Mouse (Mus musculus) spleen, adult 18-20 months (tissue): ENCODE data around the gene Slc9a9.

Experiments
- DNase-seq, 2 experiments: peaks; one replicate each; pipeline ENCODE4 v3.0.0; 2022; ENCODE audit warnings: mixed read lengths in 2 of 2

Slc9a9 gene

GRCm38 (mm10) chr9:94968596-94969120 is 298.9 kb downstream of the Slc9a9 start:
- no peak for DNase-seq

- no peak for DNase-seq
Measured at GRCm38 (mm10) chr9:94969131-94969530, 299.4 kb downstream of the Slc9a9 start.

- DNase-seq, result no peak
Measured at GRCm38 (mm10) chr9:94972021-94972420, 302.3 kb downstream of the Slc9a9 start.

- no peak for DNase-seq
Measured at GRCm38 (mm10) chr9:94972693-94973092, 303.0 kb downstream of the Slc9a9 start.

GRCm38 (mm10) chr9:94976191-94976590 is 306.5 kb downstream of the Slc9a9 start:
- no peak for DNase-seq

DNA sequence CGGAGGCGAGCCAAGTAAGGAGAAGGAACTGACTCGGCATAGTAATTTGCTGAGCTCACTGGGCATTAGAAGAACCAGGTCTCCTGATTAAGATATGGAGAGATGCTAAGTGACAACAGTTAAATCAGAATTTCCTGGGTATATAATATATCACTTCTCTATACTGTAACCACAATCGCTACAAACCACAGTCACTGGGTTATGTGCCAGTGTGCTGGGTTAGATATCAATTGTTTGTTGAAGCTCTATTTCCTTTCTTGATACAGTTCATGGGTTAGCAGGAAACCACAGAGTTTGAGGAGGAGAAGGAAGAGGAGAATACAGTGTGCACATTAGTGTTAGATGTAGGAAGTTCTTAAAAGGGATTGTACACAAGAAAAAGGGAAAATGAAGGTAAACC is 323.9 kb downstream of the Slc9a9 start:
- no peak for DNase-seq

DNA sequence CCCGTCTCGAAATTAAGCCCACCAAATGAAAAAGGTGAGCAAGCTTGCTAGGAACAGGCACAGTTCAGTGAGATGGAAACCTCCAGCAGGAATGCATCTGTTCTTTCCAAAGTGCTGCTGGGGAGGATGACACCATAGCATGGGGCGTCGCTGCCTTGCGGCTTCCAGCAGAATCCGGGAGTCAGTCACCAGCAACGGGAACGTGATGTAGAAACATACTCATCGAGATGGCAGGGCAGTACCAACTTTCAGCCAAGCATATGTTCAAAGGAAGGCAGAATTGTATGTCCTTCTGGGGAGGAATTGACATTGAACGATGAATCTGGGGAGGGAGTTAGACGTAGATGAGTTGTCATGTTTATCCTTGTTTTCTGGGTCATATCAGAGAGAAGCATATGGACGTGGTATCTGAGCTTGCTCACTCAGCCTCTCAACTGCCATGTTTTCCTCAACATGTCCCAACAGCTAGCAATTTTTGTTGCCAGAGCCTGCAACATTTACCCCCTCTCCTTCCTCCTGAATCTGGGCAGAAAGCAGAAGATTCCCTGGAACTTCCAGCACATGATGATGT is 350.5 kb downstream of the Slc9a9 start:
- DNase-seq, result no peak

DNA sequence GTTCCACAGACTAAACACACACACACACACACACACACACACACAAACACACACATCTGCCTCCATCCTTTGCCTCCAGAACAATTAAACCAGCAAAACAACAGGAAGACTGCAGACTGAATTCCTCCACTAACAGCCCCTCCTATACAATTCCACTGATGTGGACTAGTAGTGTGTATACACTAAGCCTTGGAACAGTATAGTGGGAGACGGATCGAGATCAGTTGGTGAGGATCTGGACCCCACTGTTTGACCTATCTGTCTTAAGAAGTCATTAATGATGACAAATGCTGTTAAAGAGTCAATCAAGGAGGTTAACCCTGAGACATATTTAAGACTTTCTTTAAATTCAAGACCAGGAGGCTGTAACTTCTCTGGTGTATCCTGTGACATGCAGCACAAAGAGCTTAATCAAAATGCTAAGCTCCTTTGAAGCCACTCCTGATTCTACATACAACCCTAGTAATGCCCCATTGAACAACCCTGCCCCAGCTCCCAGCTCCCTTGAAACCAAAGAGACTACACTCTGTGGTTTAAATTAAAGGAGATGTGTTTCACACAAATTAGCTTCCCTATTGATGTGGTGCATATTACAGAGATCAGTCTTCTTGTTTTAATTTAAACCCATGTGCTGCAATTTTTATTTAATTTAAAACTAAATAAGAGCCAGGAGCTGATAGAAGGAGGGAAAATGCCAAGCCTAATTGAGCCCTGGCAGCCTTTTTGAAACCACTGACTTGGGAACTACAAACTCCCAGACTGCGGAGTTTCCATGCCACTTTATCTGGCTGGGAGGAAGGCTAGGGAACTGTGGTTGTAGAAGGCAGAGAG is 364.6 kb downstream of the Slc9a9 start:
- no peak for DNase-seq

GRCm38 (mm10) chr9:95036209-95036608 is 366.5 kb downstream of the Slc9a9 start:
- no peak for DNase-seq

DNA sequence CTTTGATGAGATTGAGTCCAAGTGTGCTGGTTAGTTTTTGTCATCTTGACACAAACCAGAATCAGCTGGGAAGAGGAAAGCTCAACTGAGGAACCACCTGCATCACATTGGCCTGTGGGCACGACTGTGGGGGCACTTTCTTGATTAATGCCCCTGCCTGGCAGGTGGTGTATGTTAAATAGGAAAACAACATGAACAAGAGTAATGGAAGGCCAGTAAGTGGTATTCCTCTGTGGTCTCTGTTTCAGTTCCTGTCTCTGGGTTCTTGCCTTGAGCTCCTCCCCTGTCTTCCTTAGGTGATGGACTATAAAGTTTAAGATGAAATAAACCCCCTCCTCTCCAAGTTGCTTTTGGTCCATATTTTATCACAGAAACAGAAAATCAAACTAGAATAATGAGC is 372.7 kb downstream of the Slc9a9 start:
- no peak for DNase-seq

DNA sequence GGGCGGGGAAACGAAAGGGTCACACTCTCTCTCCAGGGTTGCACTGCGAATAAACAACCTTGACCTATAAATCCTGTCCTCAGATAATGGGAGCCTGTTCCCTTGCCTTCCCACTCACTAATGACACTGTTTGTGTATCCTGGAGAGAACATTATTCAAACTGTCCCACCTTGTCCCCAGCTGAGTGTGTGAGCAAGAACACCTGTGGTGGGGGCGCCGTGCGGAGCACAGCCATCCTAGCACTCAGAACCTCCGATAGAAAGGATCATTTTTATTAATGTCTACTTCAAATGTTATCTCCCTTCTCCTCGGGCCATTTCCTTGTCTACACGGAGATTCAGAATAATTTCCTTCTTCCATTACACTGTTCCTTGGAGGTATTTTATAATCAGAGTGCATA is 382.5 kb downstream of the Slc9a9 start:
- DNase-seq, result no peak

- DNase-seq, result no peak
Measured at GRCm38 (mm10) chr9:95053183-95053582, 383.5 kb downstream of the Slc9a9 start.

- DNase-seq, result no peak
Measured at GRCm38 (mm10) chr9:95055843-95056242, 386.1 kb downstream of the Slc9a9 start.

DNA sequence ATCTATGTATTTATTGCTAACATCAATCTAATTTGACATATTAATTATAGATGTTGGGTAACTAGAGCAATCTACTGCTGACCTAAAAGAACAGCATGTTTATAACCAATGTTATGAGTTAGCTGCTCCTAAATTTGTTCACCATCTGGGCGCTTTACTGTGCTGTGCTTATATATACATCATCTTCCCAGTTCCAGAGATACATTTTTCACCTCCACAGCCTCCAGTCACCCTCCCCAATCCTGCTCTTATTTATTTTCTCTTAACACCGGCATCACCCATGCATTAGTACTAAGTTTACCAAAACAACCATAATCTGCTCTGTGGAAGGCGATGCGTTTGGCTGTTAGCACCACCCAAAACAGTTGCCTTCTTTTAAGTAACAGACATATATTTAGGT is 391.0 kb downstream of the Slc9a9 start:
- no peak for DNase-seq

GRCm38 (mm10) chr9:95067037-95067436 is 397.3 kb downstream of the Slc9a9 start:
- no peak for DNase-seq

DNA sequence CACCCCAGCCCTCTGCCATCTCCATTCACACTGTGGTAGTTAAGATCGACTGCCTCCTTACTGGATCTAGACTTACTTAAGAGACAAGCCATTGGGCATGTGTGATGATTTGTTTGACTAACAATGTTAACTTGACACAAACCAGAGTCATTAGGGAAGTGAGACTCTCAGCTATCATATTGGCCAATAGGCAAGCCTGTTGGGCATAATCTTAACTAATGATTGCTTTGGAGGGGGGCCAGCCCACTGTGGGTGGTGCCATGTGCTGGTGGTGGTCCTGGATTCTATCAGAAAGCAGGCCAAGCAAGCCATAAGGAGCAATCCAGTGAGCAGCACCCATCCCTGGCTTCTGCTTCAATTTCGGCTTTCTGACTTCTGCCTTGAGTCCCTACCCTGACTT is 398.8 kb downstream of the Slc9a9 start:
- DNase-seq, result no peak

- DNase-seq, result no peak
Measured at GRCm38 (mm10) chr9:95070832-95071519, 401.3 kb downstream of the Slc9a9 start.

DNA sequence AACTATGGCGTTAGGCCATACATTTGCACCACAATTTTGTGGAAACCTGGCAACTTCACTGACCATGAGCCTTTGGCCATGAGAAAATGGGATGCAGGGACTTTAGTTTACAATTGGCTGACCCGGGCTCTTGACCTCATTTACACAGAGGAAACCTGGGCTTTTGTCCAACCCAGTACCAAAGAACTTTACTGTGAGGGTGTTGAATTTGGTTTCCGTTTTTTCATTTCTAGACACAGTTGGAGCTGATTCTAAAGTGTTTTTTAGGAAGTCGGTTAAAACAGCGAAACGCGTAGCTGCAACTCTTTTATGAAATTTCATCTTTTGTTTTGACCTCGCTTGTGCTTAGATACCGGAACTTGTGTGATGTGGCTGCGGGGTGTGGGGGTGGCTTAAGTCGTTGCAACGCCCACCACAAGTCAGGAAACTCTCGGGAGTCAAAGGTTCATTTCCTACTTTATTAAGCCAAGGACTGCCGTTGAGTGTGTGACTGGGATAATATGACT is 402.8 kb downstream of the Slc9a9 start:
- peak; percentile 8 to 13 for DNase-seq

DNA sequence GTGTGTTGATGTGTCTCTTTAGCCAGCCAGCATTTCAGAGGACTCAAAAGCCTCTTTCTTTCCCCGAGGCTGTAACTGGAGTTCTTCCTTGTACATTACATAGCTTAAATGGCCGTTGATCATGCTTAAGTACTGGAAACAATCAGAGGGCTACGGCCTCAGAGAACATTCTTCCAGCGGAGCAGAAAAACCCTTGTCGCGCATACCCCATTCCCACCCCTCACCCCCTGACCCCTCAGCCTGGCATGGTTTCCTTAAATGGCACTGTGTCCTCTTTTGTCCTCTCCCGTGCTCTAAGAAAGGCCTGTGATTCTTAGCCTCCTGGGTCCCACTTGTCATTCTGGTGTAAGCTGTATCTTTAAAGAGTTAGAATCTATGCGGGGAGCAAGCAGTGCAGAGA is 404.0 kb downstream of the Slc9a9 start:
- DNase-seq, result no peak

- DNase-seq, result no peak
Measured at GRCm38 (mm10) chr9:95075856-95076255, 406.1 kb downstream of the Slc9a9 start.

DNA sequence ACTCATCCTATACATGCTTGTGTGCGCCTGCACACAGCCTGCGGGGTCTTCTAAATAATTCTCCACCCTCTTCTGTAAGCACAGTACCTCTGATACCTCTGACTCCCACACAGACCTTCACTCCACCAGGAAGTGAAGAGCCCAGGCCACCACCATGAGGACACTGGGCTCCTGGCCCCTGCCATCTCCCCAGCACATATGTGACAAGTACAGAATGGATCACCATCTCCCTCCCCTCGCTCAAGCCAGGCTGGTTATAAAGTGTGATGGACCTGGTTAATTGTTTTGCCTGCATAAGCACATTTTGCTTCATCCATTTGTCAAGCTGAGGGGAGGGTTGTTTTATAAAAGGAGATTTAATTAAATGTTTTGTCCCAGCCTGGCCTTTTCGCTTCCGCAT is 408.2 kb downstream of the Slc9a9 start:
- DNase-seq, result no peak

GRCm38 (mm10) chr9:95078626-95079025 is 408.9 kb downstream of the Slc9a9 start:
- DNase-seq, result no peak

DNA sequence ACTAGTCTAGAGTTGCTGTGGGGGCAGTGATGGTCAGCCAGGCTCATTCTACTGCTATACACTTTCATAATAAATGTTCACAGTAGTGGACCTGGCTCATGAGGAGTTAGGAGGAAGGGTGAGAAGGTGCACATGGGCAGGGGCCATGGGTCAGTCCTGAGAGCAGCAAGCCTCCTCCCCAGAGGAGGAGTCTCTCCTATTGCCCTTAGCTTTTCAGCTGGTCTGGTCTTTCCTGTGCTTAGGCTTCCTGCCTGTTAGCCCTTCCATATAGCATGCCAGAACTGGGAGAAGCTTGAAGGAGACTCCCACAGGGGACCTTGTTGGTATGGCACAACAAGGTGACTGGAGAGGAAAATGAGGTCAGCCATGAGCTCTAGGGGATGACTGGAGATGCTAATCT is 410.2 kb downstream of the Slc9a9 start:
- DNase-seq, result no peak
